Mouse (Mus musculus): ENCODE data around the gene P2rx3. TPM values are rescaled to one million over a fixed set of nuclear protein-coding genes. Genes with fewer than 3 reads are reported as not detected.

The P2rx3 gene
- polyA plus RNA-seq, 1 experiment, result 1.3 TPM

- no peak overlapping the region for H3K9ac ChIP-seq (ENCODE audit: low read depth, poor library complexity, severe bottlenecking)
- peaks cover 2% of the 10 kb centered on the region for H3K4me1 ChIP-seq (ENCODE audit: control insufficient read depth, insufficient read depth, low read length)
- no peak for TF ChIP-seq POLR2A (IDR thresholded peaks at IDR 0.05; ENCODE audit: insufficient read depth, low read length)
- TF ChIP-seq EP300 (IDR thresholded peaks at IDR 0.05; ENCODE audit: insufficient read depth, low read depth, low read length), result no peak
- TF ChIP-seq CTCF (IDR thresholded peaks at IDR 0.05; ENCODE audit: low read depth, low read length), result no peak
- no peak overlapping the region for H3K4me3 ChIP-seq (ENCODE audit: low read depth, low read length)
- no peaks in the 10 kb centered on the region for H3K9me3 ChIP-seq (replicated peaks; ENCODE audit: control insufficient read depth, insufficient read depth, low read length, poor library complexity, severe bottlenecking)
- no peak overlapping the region for H3K27ac ChIP-seq (ENCODE audit: insufficient read depth, low read length)
- H3K36me3 ChIP-seq (ENCODE audit: control insufficient read depth, insufficient read depth, low read length, poor library complexity, severe bottlenecking), result peaks cover 2% of the 10 kb centered on the region; the same call in 1 of the 2 replicates
- H3K27me3 ChIP-seq (ENCODE audit: control insufficient read depth, insufficient read depth, low read length, poor library complexity, severe bottlenecking), result no peaks in the 10 kb centered on the region
Measured at GRCm38 (mm10) chr2:85056711-85057110, 19.4 kb upstream of the P2rx3 start.

GRCm38 (mm10) chr2:85053192-85053816 lies 16.0 kb upstream of the P2rx3 start:
- H3K9me3 ChIP-seq (replicated peaks; ENCODE audit: control insufficient read depth, insufficient read depth, low read length, poor library complexity, severe bottlenecking), result no peaks in the 10 kb centered on the region
- no peak overlapping the region for H3K27ac ChIP-seq (ENCODE audit: insufficient read depth, low read length)
- no peak for TF ChIP-seq EP300 (IDR thresholded peaks at IDR 0.05; ENCODE audit: insufficient read depth, low read depth, low read length)
- H3K4me3 ChIP-seq (ENCODE audit: low read depth, low read length), result no peak overlapping the region
- no peaks in the 10 kb centered on the region for H3K27me3 ChIP-seq (ENCODE audit: control insufficient read depth, insufficient read depth, low read length, poor library complexity, severe bottlenecking)
- peaks cover 2% of the 10 kb centered on the region; the same call in 1 of the 2 replicates for H3K36me3 ChIP-seq (ENCODE audit: control insufficient read depth, insufficient read depth, low read length, poor library complexity, severe bottlenecking)
- no peak overlapping the region for H3K9ac ChIP-seq (ENCODE audit: low read depth, poor library complexity, severe bottlenecking)
- H3K4me1 ChIP-seq (ENCODE audit: control insufficient read depth, insufficient read depth, low read length), result peaks cover 6% of the 10 kb centered on the region

DNA sequence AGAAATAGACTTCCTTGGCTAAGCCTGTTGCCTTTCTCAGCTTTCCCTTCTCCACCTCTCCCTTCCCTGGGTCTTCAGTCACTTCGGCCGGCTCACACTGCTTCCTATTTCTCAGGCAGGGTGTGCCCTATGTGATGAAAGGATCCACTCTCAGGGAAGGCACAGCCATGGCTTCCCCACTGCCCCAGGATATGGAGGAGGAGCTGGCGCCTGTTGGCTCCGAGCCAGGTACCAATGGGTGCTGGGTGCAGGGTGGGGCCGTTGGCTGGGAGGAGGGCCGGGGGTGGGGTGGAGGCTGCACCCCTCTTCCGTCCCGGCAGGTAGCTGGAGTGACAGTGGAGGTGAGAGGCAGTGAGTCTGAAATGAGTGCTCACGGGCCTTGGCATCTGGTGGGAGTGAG lies 13.5 kb upstream of the P2rx3 start:
- Histone ChIP-seq H3K4me3 (ENCODE audit: low read depth, low read length) (peak overlapping the region; percentile 63), H3K9me3 (replicated peaks; ENCODE audit: control insufficient read depth, insufficient read depth, low read length, poor library complexity, severe bottlenecking) (no peaks in the 10 kb centered on the region), H3K4me1 (ENCODE audit: control insufficient read depth, insufficient read depth, low read length) (peaks cover 6% of the 10 kb centered on the region), H3K36me3 (ENCODE audit: control insufficient read depth, insufficient read depth, low read length, poor library complexity, severe bottlenecking) (peaks cover 15% of the 10 kb centered on the region), H3K27me3 (ENCODE audit: control insufficient read depth, insufficient read depth, low read length, poor library complexity, severe bottlenecking) (no peaks in the 10 kb centered on the region), H3K9ac (ENCODE audit: low read depth, poor library complexity, severe bottlenecking) (peak overlapping the region; percentile 11; the same call in 1 of the 2 replicates), H3K27ac (ENCODE audit: insufficient read depth, low read length) (peak overlapping the region; percentile 7; the same call in 1 of the 2 replicates)
- TF ChIP-seq CTCF (IDR thresholded peaks at IDR 0.05; ENCODE audit: low read depth, low read length) (no peak), EP300 (IDR thresholded peaks at IDR 0.05; ENCODE audit: insufficient read depth, low read depth, low read length) (no peak), POLR2A (IDR thresholded peaks at IDR 0.05; ENCODE audit: insufficient read depth, low read length) (no peak)

- Histone ChIP-seq H3K9me3 (replicated peaks; ENCODE audit: control insufficient read depth, insufficient read depth, low read length, poor library complexity, severe bottlenecking) (no peaks in the 10 kb centered on the region), H3K9ac (ENCODE audit: low read depth, poor library complexity, severe bottlenecking) (peak overlapping the region; percentile 11; the same call in 1 of the 2 replicates), H3K4me3 (ENCODE audit: low read depth, low read length) (peak overlapping the region; percentile 63), H3K4me1 (ENCODE audit: control insufficient read depth, insufficient read depth, low read length) (peaks cover 6% of the 10 kb centered on the region), H3K36me3 (ENCODE audit: control insufficient read depth, insufficient read depth, low read length, poor library complexity, severe bottlenecking) (peaks cover 20% of the 10 kb centered on the region), H3K27ac (ENCODE audit: insufficient read depth, low read length) (peak overlapping the region; percentile 7; the same call in 1 of the 2 replicates), H3K27me3 (ENCODE audit: control insufficient read depth, insufficient read depth, low read length, poor library complexity, severe bottlenecking) (no peaks in the 10 kb centered on the region)
- TF ChIP-seq POLR2A (IDR thresholded peaks at IDR 0.05; ENCODE audit: insufficient read depth, low read length), result no peak
Measured at GRCm38 (mm10) chr2:85050001-85050634, 12.9 kb upstream of the P2rx3 start.

- TF ChIP-seq POLR2A (IDR thresholded peaks at IDR 0.05; ENCODE audit: insufficient read depth, low read length) (no peak), CTCF (IDR thresholded peaks at IDR 0.05; ENCODE audit: low read depth, low read length) (no peak), EP300 (IDR thresholded peaks at IDR 0.05; ENCODE audit: insufficient read depth, low read depth, low read length) (no peak)
- H3K36me3 ChIP-seq (ENCODE audit: control insufficient read depth, insufficient read depth, low read length, poor library complexity, severe bottlenecking), result peaks cover 27% of the 10 kb centered on the region
- no peaks in the 10 kb centered on the region for H3K27me3 ChIP-seq (ENCODE audit: control insufficient read depth, insufficient read depth, low read length, poor library complexity, severe bottlenecking)
- peaks cover 6% of the 10 kb centered on the region for H3K4me1 ChIP-seq (ENCODE audit: control insufficient read depth, insufficient read depth, low read length)
- H3K9ac ChIP-seq (ENCODE audit: low read depth, poor library complexity, severe bottlenecking), result no peak overlapping the region
- no peak overlapping the region for H3K4me3 ChIP-seq (ENCODE audit: low read depth, low read length)
- H3K9me3 ChIP-seq (replicated peaks; ENCODE audit: control insufficient read depth, insufficient read depth, low read length, poor library complexity, severe bottlenecking), result no peaks in the 10 kb centered on the region
- no peak overlapping the region for H3K27ac ChIP-seq (ENCODE audit: insufficient read depth, low read length)
Measured at GRCm38 (mm10) chr2:85049277-85049676, 12.0 kb upstream of the P2rx3 start.

GRCm38 (mm10) chr2:85048168-85048751 lies 11.0 kb upstream of the P2rx3 start:
- Histone ChIP-seq H3K4me3 (ENCODE audit: low read depth, low read length) (peak overlapping the region; percentile 70), H3K36me3 (ENCODE audit: control insufficient read depth, insufficient read depth, low read length, poor library complexity, severe bottlenecking) (peaks cover 37% of the 10 kb centered on the region), H3K27me3 (ENCODE audit: control insufficient read depth, insufficient read depth, low read length, poor library complexity, severe bottlenecking) (no peaks in the 10 kb centered on the region), H3K4me1 (ENCODE audit: control insufficient read depth, insufficient read depth, low read length) (peaks cover 6% of the 10 kb centered on the region), H3K27ac (ENCODE audit: insufficient read depth, low read length) (no peak overlapping the region), H3K9ac (ENCODE audit: low read depth, poor library complexity, severe bottlenecking) (peak overlapping the region; percentile 92), H3K9me3 (replicated peaks; ENCODE audit: control insufficient read depth, insufficient read depth, low read length, poor library complexity, severe bottlenecking) (no peaks in the 10 kb centered on the region)
- TF ChIP-seq POLR2A (IDR thresholded peaks at IDR 0.05; ENCODE audit: insufficient read depth, low read length), result no peak
- TF ChIP-seq EP300 (IDR thresholded peaks at IDR 0.05; ENCODE audit: insufficient read depth, low read depth, low read length), result no peak

All from ES-Bruce4 (cell line).